Mouse (Mus musculus) liver, adult 2 months (tissue): ENCODE measurements around the gene Xylt1.

Experiments used
- CTCF ChIP-seq: fragments of 200-500 bp; IDR thresholded peaks from 2 replicates; pipeline ENCODE4 v1.5.1; 2011; ENCODE audit warnings: low read depth, low read length, control low read depth
- POLR2A ChIP-seq: fragments of 200-500 bp; IDR thresholded peaks from 2 replicates; pipeline ENCODE4 v1.6.1; 2011; ENCODE audit warnings: low read length, control low read depth; ENCODE audit not compliant: insufficient read depth; ENCODE audit errors: extremely low read depth

DNA sequence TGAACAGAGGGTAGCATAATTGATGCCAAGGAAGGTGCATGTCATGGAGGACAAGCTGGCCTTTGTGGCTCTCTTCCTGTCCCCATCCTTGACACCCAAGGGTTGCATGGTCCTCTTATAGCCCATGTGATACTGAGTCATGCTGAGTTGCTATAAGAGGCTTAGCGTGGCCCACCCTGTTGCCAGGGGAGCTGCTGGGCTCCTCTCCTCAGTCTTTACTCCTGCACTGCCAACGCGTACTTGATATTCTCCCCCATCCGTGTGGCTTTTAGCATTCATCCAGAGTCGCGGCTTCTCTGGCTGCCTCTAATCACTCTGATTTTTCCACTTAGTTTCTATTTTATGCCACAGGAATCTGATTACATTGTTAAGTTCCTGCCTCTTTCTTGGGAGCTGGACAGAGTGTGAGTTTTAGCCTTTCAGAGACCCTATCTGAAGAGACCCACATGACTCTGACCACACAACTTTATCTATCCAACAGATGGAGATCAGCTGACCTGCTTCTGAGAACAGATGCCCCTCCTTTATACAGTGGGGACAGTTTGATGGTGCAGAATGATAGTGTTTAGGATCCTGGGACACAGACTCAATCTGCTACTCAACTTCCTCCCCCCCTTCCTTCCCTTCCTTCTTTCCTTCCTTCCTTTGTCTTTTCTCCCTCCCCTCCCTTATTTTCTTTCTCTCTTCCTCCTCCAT, 206.6 kb downstream of the Xylt1 start:
- TF ChIP-seq CTCF = no peak
- TF ChIP-seq POLR2A = no peak
